Mouse (Mus musculus) bone marrow, adult 2 months (tissue): ENCODE measurements around the gene Helq.
A peak's percentile ranks its signal among the peaks of the same experiment; 100 is the strongest.

Experiments
- CTCF ChIP-seq: fragments of 200-500 bp; IDR thresholded peaks from 2 replicates; pipeline ENCODE4 v1.5.1; 2011; ENCODE audit warnings: low read length, control low read depth; ENCODE audit not compliant: control insufficient read depth, insufficient read depth
- POLR2A ChIP-seq: fragments of 200-500 bp; IDR thresholded peaks from 2 replicates; pipeline ENCODE4 v1.6.1; 2011; ENCODE audit warnings: low read depth, mild to moderate bottlenecking, control low read depth, low read length, borderline replicate concordance; ENCODE audit not compliant: control insufficient read depth

GRCm38 (mm10) chr5:100798165-100798860 lies at the start of gene Helq, which contains the start of gene Mrps18c:
- TF ChIP-seq CTCF (no peak), POLR2A (peak; percentile 36)
